Mouse (Mus musculus) neural tube, embryonic 11.5 days (tissue): ENCODE data around the gene Trp53i13. TPM values are rescaled to one million over a fixed set of nuclear protein-coding genes. Genes with fewer than 3 reads are reported as not detected.
"Not testable (repeated sequence)": the region's sequence is repeated elsewhere in the genome, so short reads cannot be mapped to it uniquely, and the experiment has no call there.

Source experiments
- ATAC-seq: fragments of 200-750 bp; cut with Nextera tagmentation; 2 replicates; pipeline ENCODE4 v1.8.0; 2017; ENCODE audit warnings: moderate number of reproducible peaks, mild to moderate bottlenecking, moderate TSS enrichment, moderate library complexity; ENCODE audit not compliant: insufficient read depth, low FRiP score, low TSS enrichment
- DNase-seq: peaks from one replicate; pipeline ENCODE4 v3.0.0-alpha.2; 2015; ENCODE audit warnings: low spot score
- H3K27ac ChIP-seq: fragments of 300-500 bp; sonication (generic); 2 replicates; pipeline ENCODE4 v1.5.1; 2014; ENCODE audit warnings: low read depth, mild to moderate bottlenecking, low read length
- H3K27me3 ChIP-seq: fragments of 300-500 bp; sonication (generic); 2 replicates; pipeline ENCODE4 v1.6.1; 2014; ENCODE audit warnings: mild to moderate bottlenecking, low read length, mixed read lengths; ENCODE audit not compliant: control insufficient read depth, insufficient read depth
- H3K36me3 ChIP-seq: fragments of 300-500 bp; sonication (generic); 2 replicates; pipeline ENCODE4 v1.6.1; 2014; ENCODE audit warnings: mild to moderate bottlenecking, low read length, moderate library complexity, mixed read lengths; ENCODE audit not compliant: control insufficient read depth, insufficient read depth
- H3K4me1 ChIP-seq: fragments of 300-500 bp; sonication (generic); 2 replicates; pipeline ENCODE4 v1.6.1; 2014; ENCODE audit warnings: low read length, mixed read lengths; ENCODE audit not compliant: control insufficient read depth, insufficient read depth
- H3K4me2 ChIP-seq: fragments of 300-500 bp; sonication (generic); 2 replicates; pipeline ENCODE4 v1.6.1; 2014; ENCODE audit warnings: low read depth, mild to moderate bottlenecking, moderate library complexity
- H3K4me3 ChIP-seq: fragments of 300-500 bp; sonication (generic); 2 replicates; pipeline ENCODE4 v1.5.1; 2014; ENCODE audit warnings: low read depth, low read length
- H3K9ac ChIP-seq: fragments of 300-500 bp; sonication (generic); 2 replicates; pipeline ENCODE4 v1.6.1; 2014; ENCODE audit warnings: mild to moderate bottlenecking, low read length
- H3K9me3 ChIP-seq: fragments of 300-500 bp; sonication (generic); 2 replicates; pipeline ENCODE4 v1.6.1; 2016; ENCODE audit warnings: low read length; ENCODE audit not compliant: control insufficient read depth
- WGBS: fragments of 180-500 bp; shearing (Covaris S2); extraction: QIAGEN DNeasy Blood & Tissue Kit; methylation state at CpG from one replicate; pipeline ENCODE4 v1.1.7; 2014; 5-methylcytosine and 5-hydroxymethylcytosine counted together
- polyA plus RNA-seq: library from polyadenylated mRNA; unstranded; fragments of >200 nt; fragmentation: Nextera tagmentation; extraction: Ambion mirVana; gene quantifications from 2 replicates; pipeline ENCODE4 v1.2.1, GENCODE M21; 2014

Gene Trp53i13
- 27.8 and 31.9 TPM in 2 replicates for polyA plus RNA-seq

DNA sequence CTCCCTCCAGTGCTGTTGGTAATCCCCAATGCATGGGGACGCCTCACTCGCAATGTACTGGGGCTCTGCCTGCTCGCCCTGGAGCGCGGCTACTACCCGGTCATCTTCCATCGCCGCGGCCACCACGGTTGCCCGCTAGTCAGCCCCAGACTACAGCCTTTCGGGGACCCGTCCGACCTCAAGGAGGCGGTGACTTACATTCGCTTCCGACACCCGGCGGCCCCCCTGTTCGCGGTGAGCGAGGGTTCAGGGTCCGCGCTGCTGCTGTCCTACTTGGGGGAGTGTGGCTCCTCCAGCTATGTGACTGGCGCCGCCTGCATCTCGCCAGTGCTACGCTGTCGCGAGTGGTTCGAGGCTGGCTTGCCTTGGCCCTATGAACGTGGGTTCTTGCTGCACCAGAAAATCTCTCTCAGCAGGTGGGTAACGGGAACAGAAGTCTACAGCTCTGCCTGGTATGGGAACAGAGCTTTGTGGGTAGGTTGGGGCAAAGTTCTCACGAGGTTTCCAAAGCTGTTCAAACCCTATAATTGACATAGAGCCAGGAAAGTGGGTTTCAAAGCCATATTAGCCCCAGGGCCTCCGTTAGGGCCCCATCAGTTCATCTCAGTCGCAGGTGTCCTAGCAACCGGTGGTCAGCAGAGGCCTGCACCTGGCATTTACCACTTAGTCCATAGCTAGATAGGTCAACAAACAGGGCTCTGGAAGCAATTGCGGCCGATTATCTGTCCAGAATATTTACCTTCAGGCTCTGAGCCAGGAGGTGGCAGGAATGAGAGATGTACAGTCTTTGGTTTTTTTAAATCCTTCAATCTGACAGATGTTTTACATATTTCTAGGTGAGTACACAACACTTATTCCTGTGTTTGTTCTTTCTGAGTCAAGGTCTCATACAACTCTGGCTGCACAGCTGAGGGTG is at the start of gene Trp53i13:
Gene Trp53i13 (minus strand): TSS at position 344 of the 916 bp plus-strand sequence.
- no peak for ATAC-seq
- 6% methylated on average over 39 of the region's 39 CpGs for whole genome bisulfite sequencing
- H3K9me3 ChIP-seq: no peaks in the 10 kb centered on the region
- peaks cover 6% of the 10 kb centered on the region for H3K27me3 ChIP-seq
- no peak within 1 kb of the TSS for H3K27ac ChIP-seq
- H3K4me2 ChIP-seq: peak within 1 kb of the TSS; percentile 88
- peaks cover 27% of the 10 kb centered on the region for H3K4me1 ChIP-seq
- DNase-seq: peak; percentile 40
- peak within 1 kb of the TSS; percentile 51 for H3K9ac ChIP-seq
- peak within 1 kb of the TSS; percentile 43 for H3K4me3 ChIP-seq
- no peaks in the 10 kb centered on the region for H3K36me3 ChIP-seq

DNA sequence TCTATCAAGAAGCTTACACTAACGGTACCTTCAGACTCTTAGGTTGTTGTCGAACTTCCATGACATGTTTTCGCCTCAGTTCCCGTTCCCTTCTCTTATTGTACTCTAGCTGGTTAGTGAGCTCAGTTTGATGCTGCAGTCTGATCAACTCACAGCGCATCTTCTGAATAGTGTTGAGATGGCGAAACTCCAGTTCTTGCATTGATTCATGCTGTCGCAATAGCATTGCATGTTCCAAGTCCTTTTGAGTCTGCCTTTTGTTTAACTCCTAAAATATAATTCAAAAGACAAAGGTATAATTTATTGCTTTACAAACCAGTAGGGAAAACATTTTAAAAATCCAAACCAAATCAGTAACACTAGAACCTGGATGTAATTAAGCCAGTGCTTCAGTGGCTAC is 29.5 kb upstream of the Trp53i13 start:
- 96% methylated on average over 7 of the region's 7 CpGs for WGBS

DNA sequence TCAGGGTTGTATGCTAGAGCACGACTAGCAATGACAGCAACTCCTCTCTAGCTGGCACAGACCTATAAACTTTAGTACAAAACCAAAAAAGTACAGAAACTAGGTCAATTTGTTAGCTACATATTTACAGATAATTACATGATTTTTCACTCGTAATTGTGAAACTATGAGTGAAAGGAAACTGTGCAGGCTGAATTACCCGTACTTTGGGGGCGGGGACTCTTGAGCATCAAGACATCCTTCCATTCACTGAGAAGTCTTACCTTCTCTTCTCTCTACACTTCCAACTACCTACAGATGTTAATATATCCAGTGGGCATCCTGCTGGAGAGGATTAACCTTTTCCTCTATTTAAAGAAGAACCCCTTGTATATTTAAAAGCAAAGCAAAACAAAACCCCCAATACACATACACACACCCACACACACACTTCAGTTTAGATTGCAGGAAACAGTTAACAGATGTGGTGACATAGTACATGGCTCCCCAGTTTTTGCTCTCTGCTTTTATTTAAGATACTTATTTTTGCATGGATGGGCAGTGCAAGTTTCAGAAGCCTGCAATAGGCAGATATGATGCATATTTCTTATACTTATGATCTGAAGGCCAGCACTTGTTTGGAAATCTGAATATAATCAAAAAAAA is 16.5 kb upstream of the Trp53i13 start:
- DNase-seq: no peak
- 92% methylated on average over 4 of the region's 4 CpGs for WGBS
- no peaks in the 10 kb centered on the region; the same call in 1 of the 2 replicates for H3K36me3 ChIP-seq
- no peak overlapping the region for H3K4me3 ChIP-seq
- H3K9me3 ChIP-seq: no peaks in the 10 kb centered on the region
- no peaks in the 10 kb centered on the region for H3K4me1 ChIP-seq
- H3K27me3 ChIP-seq: no peaks in the 10 kb centered on the region
- no peak overlapping the region for H3K27ac ChIP-seq
- no peak for ATAC-seq
- H3K4me2 ChIP-seq: no peak overlapping the region
- H3K9ac ChIP-seq: no peak overlapping the region

More for the DNA sequence above, 29.5 kb upstream of the Trp53i13 start:
- Histone ChIP-seq H3K9ac (no peak overlapping the region), H3K4me2 (no peak overlapping the region), H3K27me3 (no peaks in the 10 kb centered on the region), H3K4me3 (no peak overlapping the region), H3K27ac (no peak overlapping the region), H3K4me1 (no peaks in the 10 kb centered on the region), H3K9me3 (no peaks in the 10 kb centered on the region), H3K36me3 (peaks cover 14% of the 10 kb centered on the region)
- DNase-seq (no peak), ATAC-seq (no peak)

DNA sequence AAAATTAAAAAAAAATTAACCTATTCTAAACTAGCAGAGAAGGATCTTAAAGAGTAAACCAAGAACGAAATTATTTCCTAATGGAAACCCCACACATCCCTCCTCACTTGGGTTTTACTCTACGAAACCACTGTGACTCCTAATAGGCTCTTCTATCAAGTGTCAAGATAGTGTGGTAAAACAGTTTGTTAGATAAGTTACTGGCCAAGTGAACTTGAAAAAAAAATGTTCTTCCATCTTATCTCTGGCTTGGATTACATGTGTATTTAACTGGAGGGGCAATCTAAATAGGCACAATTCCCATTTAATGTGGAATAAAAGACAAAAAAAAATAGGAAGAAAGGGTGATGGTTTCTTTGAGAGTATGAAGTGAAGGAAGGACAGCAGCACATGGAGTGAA is 15.1 kb upstream of the Trp53i13 start:
- ATAC-seq (no peak), DNase-seq (no peak)
- Histone ChIP-seq H3K9me3 (no peaks in the 10 kb centered on the region), H3K9ac (no peak overlapping the region), H3K4me2 (no peak overlapping the region), H3K27me3 (no peaks in the 10 kb centered on the region), H3K4me1 (no peaks in the 10 kb centered on the region), H3K4me3 (no peak overlapping the region), H3K36me3 (no peaks in the 10 kb centered on the region), H3K27ac (no peak overlapping the region)
- 89% methylated on average over 2 of the region's 2 CpGs for WGBS

DNA sequence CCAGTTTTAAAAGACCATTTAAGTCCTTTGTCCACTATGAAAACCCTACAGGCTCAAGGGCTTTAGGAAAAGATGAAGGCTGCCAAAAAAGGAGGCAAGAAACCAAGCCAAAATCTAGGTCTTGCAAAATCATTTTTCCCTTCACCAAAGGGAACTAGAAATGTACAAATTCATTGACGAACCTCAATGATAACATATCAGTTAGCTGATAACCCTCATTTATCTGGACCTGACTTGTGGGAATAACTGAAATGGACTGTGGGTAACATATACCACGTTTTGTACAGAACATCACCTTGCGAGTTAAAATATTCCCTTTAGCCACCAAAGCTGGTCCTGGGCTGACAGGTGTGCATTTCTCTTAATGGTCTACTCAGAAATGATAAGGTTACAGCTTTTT is 13.9 kb upstream of the Trp53i13 start:
- Histone ChIP-seq H3K9ac (no peak overlapping the region), H3K36me3 (no peaks in the 10 kb centered on the region), H3K4me1 (no peaks in the 10 kb centered on the region), H3K27ac (no peak overlapping the region), H3K27me3 (no peaks in the 10 kb centered on the region), H3K9me3 (no peaks in the 10 kb centered on the region), H3K4me3 (no peak overlapping the region), H3K4me2 (no peak overlapping the region)
- no peak for ATAC-seq
- 85% methylated on average over 3 of the region's 3 CpGs for WGBS
- no peak for DNase-seq

DNA sequence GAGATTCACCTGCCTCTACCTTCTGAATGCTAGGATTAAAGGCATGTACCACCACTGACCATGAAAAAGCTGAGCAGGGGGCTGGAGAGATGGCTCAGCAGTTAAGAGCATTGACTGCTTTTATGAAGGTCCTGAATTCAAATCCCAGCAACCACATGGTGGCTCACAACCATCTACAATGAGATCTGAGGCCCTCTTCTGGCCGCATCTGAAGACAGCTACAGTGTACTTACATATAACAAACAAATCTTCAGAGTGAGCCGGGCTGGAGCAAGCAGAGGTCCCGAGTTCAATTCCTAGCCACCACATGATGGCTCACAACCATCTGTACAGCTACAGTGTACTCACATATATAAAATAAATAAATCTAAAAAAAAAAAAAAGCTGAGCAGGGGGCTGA is 12.6 kb upstream of the Trp53i13 start:
- H3K27me3 ChIP-seq, H3K36me3 ChIP-seq, H3K9ac ChIP-seq, ATAC-seq, H3K4me2 ChIP-seq, DNase-seq, H3K9me3 ChIP-seq, H3K4me3 ChIP-seq, H3K27ac ChIP-seq, H3K4me1 ChIP-seq: not testable (repeated sequence)
- WGBS: 84% methylated on average over 3 of the region's 3 CpGs

DNA sequence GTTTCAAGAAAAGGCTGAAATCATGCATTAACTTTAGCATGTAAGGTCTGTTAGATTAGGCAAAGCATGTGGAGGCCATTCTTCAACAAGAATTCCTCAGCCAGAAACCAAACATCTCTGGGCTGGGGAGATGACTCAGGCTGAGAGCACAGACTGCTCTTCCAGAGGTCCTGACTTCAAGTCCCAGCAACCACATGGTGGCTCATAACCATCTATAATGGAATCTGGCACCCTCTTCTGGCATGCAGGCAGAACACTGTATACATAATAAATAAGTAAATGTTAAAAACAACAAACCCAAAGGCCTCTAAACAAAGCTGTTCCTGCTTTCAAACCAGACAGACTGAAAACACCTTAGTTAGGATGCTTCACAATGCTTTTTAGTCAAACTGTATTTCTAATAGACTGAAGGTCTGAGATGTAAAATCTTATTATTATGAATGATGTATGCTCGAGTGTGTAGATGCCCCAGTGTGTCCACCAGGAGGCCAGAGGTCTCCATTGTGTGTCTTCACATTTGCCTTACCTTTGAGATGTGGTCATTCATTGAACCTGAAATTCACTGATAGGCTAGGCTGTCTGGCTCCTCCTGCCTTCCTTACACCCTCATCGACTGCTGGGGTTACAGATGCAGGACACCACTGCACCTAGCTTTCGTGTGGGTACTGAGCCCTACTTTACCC is 10.2 kb upstream of the Trp53i13 start:
- Histone ChIP-seq H3K9me3 (no peaks in the 10 kb centered on the region), H3K4me1 (no peaks in the 10 kb centered on the region), H3K4me2 (no peak overlapping the region), H3K27ac (no peak overlapping the region), H3K36me3 (no peaks in the 10 kb centered on the region), H3K27me3 (no peaks in the 10 kb centered on the region), H3K9ac (no peak overlapping the region), H3K4me3 (no peak overlapping the region)
- DNase-seq: no peak
- 77% methylated on average over 3 of the region's 3 CpGs for WGBS
- no peak for ATAC-seq

DNA sequence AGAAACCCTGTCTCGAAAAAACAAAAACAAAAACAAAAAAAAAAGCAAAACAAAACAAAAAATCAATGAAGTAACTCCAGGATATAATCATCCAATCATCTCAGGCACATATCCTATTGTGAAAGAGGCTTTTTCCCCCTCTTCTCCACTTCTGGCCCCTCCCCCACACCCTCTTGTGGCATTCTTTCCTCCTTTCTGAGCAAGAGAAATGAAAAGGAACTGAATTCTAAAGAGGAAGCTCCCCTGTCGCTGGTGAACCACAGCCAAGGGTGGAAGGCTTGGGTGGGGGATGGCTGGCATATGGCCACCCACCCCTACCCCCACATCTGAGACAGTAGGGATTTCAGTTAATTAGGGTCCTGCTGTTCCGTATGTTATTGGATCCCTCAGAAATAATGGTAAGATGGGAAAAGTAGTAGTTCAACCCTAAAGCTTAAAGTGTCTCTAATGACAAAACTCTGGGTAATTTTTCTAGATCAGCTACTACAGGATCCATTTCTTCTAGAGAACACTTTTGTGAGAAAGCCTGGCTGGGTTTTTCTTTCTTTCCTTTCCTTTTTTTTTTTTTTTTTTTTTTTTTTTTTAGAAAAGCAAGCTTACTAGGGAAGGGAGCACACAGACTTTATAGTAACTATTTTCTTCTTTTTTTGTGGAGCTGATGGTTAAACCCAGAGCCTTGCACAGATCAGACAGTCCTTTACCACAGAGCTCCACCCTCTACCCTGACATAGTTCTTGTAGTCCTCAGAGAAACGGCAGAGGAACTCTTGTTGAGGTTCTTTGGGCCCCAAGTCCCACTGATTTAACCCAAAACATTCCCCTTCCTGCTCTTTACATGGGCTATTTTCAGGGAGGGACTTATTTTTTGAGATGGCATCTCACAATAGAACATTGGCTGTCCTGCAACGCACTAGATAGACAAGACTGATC is 5.1 kb upstream of the Trp53i13 start:
- ATAC-seq (no peak), DNase-seq (no peak)

More for the DNA sequence above, 5.1 kb upstream of the Trp53i13 start:
- Histone ChIP-seq H3K4me3 (no peak overlapping the region), H3K9me3 (no peaks in the 10 kb centered on the region), H3K27ac (no peak overlapping the region), H3K27me3 (peaks cover 3% of the 10 kb centered on the region), H3K4me1 (peaks cover 6% of the 10 kb centered on the region), H3K9ac (no peak overlapping the region), H3K4me2 (no peak overlapping the region), H3K36me3 (no peaks in the 10 kb centered on the region)
- WGBS: 54% methylated on average over 5 of the region's 5 CpGs
